Mouse (Mus musculus) intestine, embryonic 14.5 days (tissue): ENCODE measurements at regions not wholly inside any gene's neighbourhood (a gene's known extent, or its start where the extent isn't known, plus 50 kb on each side); places are given as distances from the start of the nearest gene placed in this dataset.
"Not testable (repeated sequence)": the region's sequence is repeated elsewhere in the genome, so short reads cannot be mapped to it uniquely, and the experiment has no call there.

Experiments used
- ATAC-seq: fragments of 200-750 bp; cut with Nextera tagmentation; replicated peaks from 2 replicates; pipeline ENCODE4 v1.8.0; 2017; ENCODE audit warnings: low read depth, moderate number of reproducible peaks, moderate TSS enrichment, moderate library complexity; ENCODE audit not compliant: low FRiP score, low TSS enrichment
- DNase-seq: peaks from one replicate; pipeline ENCODE4 v3.0.0-alpha.2; 2018; ENCODE audit warnings: low spot score
- H3K27ac ChIP-seq: fragments of 300-500 bp; sonication (generic); 2 replicates; pipeline ENCODE4 v1.5.1; 2014; ENCODE audit warnings: low read depth, mild to moderate bottlenecking, control low read depth
- H3K27me3 ChIP-seq: fragments of 300-500 bp; sonication (generic); replicated peaks from 2 replicates; pipeline ENCODE4 v1.6.1; 2014; ENCODE audit warnings: low read length, control low read depth; ENCODE audit not compliant: control insufficient read depth, insufficient read depth
- H3K36me3 ChIP-seq: fragments of 300-500 bp; sonication (generic); 2 replicates; pipeline ENCODE4 v1.6.1; 2014; ENCODE audit warnings: low read length, control low read depth; ENCODE audit not compliant: control insufficient read depth, insufficient read depth
- H3K4me1 ChIP-seq: fragments of 300-500 bp; sonication (generic); replicated peaks from 2 replicates; pipeline ENCODE4 v1.6.1; 2014; ENCODE audit warnings: low read length, control low read depth, mixed read lengths; ENCODE audit not compliant: control insufficient read depth, insufficient read depth
- H3K4me2 ChIP-seq: fragments of 300-500 bp; sonication (generic); 2 replicates; pipeline ENCODE4 v1.6.1; 2014; ENCODE audit warnings: low read length
- H3K4me3 ChIP-seq: fragments of 300-500 bp; sonication (generic); 2 replicates; pipeline ENCODE4 v1.5.1; 2014; ENCODE audit warnings: low read depth, low read length, control low read depth, mixed read lengths
- H3K9ac ChIP-seq: fragments of 300-500 bp; sonication (generic); 2 replicates; pipeline ENCODE4 v1.6.1; 2014; ENCODE audit warnings: mild to moderate bottlenecking, low read length
- H3K9me3 ChIP-seq: fragments of 300-500 bp; sonication (generic); 2 replicates; pipeline ENCODE4 v1.6.1; 2016; ENCODE audit warnings: low read length, control low read depth; ENCODE audit not compliant: control insufficient read depth
- WGBS: fragments of 180-500 bp; shearing (Covaris S2); extraction: QIAGEN DNeasy Blood & Tissue Kit; methylation state at CpG from one replicate; pipeline ENCODE4 v1.1.7; 2014; 5-methylcytosine and 5-hydroxymethylcytosine counted together

DNA sequence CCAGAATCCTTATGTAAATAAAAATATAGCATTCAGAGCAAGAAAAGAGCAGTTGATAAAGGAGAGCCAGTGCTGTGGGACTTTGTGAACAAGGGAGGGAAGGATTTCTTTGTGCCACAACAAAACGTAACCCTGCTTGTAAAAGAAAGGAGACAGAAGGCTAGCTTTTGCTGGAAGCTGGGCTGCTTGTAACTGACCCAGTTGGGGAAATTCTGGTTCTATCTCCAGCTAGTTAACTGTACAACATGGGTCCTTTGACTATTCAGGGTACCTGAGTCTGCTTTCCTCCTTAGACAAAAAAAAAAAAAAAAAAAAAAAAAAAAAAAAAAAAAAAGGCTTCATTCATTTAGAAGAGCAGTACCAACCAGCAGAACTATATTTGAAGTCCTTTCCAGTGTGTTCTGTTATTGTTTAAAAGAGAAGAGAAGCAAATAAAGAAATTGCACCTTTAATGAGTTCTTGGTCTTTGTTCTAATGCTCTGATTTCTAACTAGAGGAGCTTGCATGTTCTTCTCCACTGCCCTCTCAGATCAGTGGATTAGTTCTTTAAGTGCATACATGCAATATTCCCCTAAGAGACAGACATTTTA is 345.8 kb upstream of the Pou3f2 start:
- no peak overlapping the region for H3K9ac ChIP-seq
- no peaks in the 10 kb centered on the region for H3K36me3 ChIP-seq
- 77% methylated on average over 1 of the region's 1 CpGs for WGBS
- no peak for DNase-seq
- no peaks in the 10 kb centered on the region for H3K27me3 ChIP-seq
- H3K27ac ChIP-seq, result no peak overlapping the region
- H3K4me1 ChIP-seq, result no peaks in the 10 kb centered on the region
- H3K4me3 ChIP-seq, result no peak overlapping the region
- no peak overlapping the region for H3K4me2 ChIP-seq
- no peak for ATAC-seq
- no peaks in the 10 kb centered on the region for H3K9me3 ChIP-seq

DNA sequence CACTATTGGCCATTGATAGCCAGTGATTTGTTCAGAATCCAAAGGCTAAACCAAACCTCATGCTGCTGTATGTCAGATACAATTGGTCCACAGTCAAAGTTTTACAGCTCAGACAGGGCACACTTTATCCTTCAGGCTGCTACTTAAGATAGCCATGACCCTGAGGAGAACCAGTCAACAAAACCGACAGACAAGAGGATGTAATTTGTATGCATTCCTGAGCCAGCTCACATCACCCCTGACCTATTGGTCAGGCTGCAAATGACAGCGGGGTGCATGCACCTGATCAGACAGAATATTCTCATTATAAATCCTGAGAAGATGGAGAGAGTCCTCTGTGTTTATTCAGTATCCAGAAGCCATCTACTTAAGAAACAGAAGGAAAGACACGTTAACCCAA is 315.5 kb upstream of the Pou3f2 start:
- Histone ChIP-seq H3K27me3 (no peaks in the 10 kb centered on the region), H3K9ac (no peak overlapping the region), H3K27ac (no peak overlapping the region), H3K4me1 (no peaks in the 10 kb centered on the region), H3K9me3 (no peaks in the 10 kb centered on the region), H3K4me2 (no peak overlapping the region), H3K4me3 (no peak overlapping the region), H3K36me3 (no peaks in the 10 kb centered on the region)
- no peak for ATAC-seq
- DNase-seq, result no peak
- WGBS, result 16% methylated on average over 3 of the region's 3 CpGs

DNA sequence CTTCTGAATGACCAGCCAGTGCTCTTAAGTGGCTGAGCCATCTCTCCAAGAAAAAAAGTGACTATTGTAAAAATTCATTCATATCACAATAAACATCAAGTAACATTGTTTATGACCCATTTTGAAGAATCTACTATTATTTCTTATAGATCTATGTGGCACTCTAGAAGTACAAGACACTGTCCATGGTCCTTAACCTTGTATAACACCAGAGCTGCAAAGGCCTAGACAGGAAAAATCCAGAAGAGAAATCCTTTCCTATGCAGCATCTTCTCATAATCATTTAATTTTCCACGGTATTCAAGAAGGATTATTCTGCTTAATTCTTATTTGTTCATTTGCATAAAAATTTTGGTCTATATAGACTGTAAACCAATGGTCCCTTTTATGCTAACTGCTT is 304.7 kb upstream of the Pou3f2 start:
- ATAC-seq (no peak), DNase-seq (no peak)
- Histone ChIP-seq H3K27ac (no peak overlapping the region), H3K36me3 (no peaks in the 10 kb centered on the region), H3K27me3 (no peaks in the 10 kb centered on the region), H3K4me2 (no peak overlapping the region), H3K9me3 (no peaks in the 10 kb centered on the region), H3K4me1 (no peaks in the 10 kb centered on the region), H3K9ac (no peak overlapping the region), H3K4me3 (no peak overlapping the region)
- 60% methylated on average over 1 of the region's 1 CpGs for WGBS

DNA sequence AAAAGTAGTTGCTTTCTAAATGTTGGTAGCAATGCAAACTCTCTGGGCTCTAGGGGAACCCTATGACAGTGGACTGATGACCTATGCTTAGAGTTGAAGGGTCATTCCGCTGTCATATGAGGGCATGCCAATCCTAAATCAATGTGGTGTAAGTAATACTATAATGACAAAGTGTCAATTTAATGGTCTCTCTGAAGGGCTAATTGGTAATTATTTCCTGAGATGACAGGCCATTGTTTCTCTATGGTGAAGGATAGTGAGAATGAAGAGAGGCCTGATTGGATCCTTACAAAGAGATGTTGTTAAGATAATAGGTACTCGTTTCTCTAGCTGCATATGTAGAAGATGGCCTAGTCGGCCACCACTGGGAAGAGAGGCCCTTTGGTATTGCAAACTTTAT is 299.7 kb upstream of the Pou3f2 start:
- WGBS, result 64% methylated on average over 3 of the region's 3 CpGs
- Histone ChIP-seq H3K27ac (no peak overlapping the region), H3K27me3 (no peaks in the 10 kb centered on the region), H3K36me3 (no peaks in the 10 kb centered on the region), H3K9ac (no peak overlapping the region), H3K4me2 (no peak overlapping the region), H3K4me1 (no peaks in the 10 kb centered on the region), H3K4me3 (no peak overlapping the region), H3K9me3 (no peaks in the 10 kb centered on the region)
- DNase-seq (no peak), ATAC-seq (no peak)

DNA sequence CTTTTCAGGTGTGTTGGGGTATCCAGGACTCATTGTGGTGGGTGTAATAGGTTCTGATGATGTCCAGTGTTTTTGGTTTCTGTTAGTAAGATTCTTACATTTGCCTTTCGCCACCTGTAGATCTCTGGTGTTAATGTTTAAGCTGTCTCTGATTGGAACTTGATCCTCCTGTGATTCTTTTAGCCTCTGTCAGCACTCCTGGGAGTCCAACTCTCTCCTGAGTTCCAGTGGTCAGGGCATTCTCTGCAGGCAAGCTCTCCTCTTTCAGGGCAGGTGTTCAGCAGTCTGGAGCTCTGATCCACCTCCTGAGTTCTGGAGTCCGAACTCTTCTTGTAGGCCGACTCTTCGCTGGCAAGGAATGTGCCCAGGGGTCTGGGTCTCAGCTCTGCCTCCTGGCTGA is 274.9 kb upstream of the Pou3f2 start:
- not testable (repeated sequence) for H3K27ac ChIP-seq, H3K9ac ChIP-seq, DNase-seq, ATAC-seq, H3K4me1 ChIP-seq, H3K27me3 ChIP-seq, H3K36me3 ChIP-seq, H3K9me3 ChIP-seq, H3K4me3 ChIP-seq, H3K4me2 ChIP-seq
- WGBS, result 92% methylated on average over 4 of the region's 4 CpGs
